Mouse (Mus musculus) NIH3T3 (cell line): ENCODE data around the gene Tdp2.

Experiments used
- DNase-seq: peaks from one replicate; pipeline ENCODE4 v3.0.0-alpha.2; 2012; ENCODE audit warnings: low read depth

Tdp2 gene

GRCm38 (mm10) chr13:24831353-24832130 is at the start of gene Tdp2, which contains the start of gene Acot13:
Gene Tdp2 (plus strand): TSS chr13:24831679.
Gene Acot13 (minus strand): TSS chr13:24831540.
- DNase-seq: peak; percentile 97

GRCm38 (mm10) chr13:24781916-24782315 is 49.6 kb upstream of the Tdp2 start:
- DNase-seq: peak; percentile 62

- DNase-seq: no peak
Measured at GRCm38 (mm10) chr13:24786014-24786490, 45.4 kb upstream of the Tdp2 start.

- DNase-seq: no peak
Measured at GRCm38 (mm10) chr13:24787477-24787876, 44.0 kb upstream of the Tdp2 start.

GRCm38 (mm10) chr13:24791349-24791748 is 40.1 kb upstream of the Tdp2 start:
- peak; percentile 78 for DNase-seq

DNA sequence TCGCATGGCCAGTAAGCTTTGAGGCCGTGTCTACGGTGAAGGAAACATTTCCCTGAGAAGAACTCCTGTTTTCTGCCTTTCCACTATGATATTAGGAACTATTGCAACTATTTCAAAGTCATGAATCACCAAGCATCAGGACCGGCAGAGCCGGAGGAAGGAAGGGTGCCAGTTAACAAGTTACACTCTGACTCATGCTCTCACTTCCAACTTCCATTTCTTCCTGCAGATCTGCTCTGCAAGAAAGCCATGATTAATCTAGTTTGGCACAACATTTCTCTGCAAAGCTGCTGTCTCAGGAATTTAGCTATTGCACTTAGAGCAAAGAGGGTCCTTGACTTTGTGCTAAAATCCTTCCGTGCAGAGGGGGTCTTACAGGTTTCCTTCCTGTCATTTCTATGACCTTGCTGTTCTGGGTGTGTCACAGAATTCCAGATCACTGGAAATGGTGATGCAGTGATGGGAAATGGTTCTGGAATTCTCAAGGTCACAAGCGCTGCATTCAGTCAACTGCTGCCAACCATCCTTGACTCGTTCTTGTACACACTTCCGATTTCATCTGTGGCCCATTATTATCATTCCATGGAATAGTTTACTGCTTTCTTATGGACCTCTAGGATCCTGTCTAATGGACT is 39.0 kb upstream of the Tdp2 start:
- peak; percentile 87 for DNase-seq

- DNase-seq: no peak
Measured at GRCm38 (mm10) chr13:24798686-24799085, 32.8 kb upstream of the Tdp2 start.

DNA sequence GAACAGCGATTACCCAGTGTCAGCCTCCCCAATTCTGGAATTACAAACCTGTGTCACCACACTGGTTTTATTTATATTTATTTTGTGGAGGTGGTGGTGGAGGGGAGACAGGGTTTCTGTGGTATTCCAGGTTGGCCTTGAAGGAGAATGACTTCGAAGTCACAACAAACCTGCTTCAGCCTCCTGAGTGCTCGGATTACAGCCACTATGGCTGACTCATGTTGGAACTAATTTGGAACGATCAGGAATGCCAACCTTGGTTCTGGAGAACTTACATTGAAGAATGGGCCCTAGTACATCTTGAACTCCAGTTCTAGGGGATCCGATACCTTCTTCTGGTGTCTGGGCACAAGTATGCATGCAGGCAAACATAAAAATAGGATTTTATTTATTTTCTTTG is 32.1 kb upstream of the Tdp2 start:
- DNase-seq: peak; percentile 23

- peak; percentile 48 for DNase-seq
Measured at GRCm38 (mm10) chr13:24799925-24800673, 31.4 kb upstream of the Tdp2 start.

DNA sequence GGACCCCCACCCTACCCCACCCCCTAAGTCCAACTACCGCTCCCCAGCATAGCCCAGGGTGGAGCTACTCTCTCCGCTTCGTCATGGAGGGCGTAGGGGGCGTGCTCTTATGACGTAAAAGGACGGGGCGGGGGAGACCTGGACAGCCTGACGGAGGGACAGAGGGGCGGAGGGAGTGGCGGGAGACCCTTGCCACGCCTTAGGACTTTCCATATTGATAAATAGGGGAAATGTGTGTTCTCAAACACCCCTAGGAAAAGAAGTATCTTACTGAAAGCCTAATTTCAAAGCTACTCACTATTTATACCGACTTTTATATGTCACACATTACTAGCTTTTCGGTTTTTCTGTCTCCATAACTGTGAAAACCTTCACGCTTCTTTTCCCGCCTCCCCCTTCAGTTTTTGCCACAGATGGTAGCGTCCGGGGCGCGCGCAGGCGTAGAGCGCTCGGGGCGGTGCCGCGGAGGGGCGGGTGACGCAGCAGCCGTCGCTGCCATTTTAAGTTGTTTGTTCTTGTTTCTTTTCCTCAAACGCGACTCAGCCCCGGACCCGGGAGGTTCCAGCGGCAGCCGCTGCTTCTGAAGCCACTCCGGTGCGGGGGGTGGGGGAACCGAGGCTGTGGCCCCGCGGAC is 30.7 kb upstream of the Tdp2 start:
- peak; percentile 95 for DNase-seq

DNA sequence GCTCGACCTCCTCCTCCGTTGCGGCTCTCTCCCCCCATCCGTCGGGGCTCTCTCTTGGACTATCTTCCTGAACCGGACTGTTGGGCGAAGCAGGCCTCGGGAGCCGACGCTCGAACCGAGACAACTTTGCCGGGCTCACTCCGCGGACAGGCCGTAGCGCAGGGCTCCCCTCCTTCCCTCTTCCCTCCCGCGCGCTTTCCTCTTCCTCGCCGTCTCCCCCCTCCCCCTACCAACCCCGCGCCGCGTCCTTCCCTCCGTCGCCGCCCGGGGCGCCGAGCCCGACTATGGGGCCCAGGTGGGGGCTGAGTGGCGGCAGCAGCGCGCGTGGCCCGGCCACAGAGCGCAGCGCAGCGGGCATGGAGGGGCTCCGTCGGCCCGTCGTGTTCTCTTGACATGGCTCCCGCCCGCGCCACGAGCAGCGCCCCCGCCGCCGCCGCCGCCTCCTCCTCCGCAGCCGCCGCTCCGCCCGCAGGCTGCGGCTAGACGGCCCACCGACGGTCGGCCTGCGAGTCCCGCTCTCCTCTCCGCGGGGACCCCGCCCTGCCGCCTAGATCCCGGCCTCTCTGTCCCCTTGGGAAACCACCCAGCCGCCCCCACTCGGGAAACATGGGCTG is 30.1 kb upstream of the Tdp2 start, which contains the start of gene BC005537:
BC005537 (plus strand) TSS at position 350 of the 614 bp plus-strand sequence.
- DNase-seq: peak; percentile 72

DNA sequence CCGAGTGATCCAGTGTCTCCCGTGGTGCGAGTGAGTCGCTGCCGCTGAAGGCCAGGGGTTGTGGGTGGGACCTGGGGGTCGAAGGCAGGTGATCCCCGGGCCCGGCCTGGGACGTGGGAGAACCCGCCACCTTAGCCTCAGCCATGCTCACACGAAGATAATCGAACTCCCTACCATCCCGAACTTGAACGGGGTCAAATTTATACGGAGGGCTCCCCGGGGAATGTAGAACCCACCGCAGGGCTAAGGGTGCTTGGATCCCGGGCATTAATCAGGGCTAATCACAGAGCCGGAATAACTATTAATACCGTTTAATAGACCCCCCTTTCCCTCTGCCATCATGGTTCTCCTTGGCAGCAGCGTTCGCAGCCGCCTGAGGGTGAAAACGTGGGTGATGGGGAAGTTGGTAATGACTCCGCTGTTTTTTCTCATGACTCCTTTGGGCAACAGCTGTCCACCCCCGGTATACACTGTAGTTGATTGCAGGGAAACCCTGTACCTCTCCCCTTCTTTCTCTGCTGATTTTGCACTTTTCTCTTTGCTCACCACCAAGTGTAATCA is 29.3 kb upstream of the Tdp2 start:
- DNase-seq: peak; percentile 55

GRCm38 (mm10) chr13:24803196-24803595 is 28.3 kb upstream of the Tdp2 start:
- DNase-seq: no peak

DNA sequence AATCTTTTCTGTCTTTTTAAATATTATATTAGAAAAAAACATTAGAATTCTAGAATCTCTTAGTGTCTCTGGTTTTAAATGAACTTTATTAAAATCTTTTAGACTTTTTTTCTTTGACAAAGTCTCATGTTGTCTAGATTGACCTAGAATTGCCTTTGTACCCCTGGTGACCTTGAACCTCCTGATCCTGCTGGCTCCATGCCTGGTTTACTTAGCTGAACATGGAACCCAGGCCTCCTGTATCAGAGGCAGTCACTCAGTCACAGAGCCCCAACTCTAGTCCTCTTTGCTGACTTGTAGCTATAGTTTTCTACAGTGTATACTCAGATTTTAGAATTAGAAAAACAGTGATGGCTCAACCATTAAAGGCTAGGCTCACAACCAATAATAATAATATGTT is 25.4 kb upstream of the Tdp2 start:
- no peak for DNase-seq

DNA sequence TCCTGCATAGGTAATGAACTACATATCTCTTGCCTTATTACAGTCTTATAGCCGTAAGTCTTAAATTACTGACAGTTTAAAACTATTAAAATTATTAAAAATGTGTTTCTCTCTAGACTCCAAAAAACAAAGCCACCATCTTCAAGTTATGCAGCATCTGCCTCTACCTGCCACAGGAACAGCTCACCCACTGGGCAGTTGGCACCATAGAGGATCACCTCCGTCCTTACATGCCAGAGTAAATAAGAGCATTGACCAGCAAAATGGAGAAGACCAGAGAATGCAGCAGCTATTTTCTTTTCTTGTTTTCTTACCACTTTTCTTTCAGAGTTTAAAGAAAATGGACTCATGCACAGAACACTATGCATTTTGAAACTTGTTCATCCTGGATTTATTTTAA is 19.0 kb upstream of the Tdp2 start:
- DNase-seq: no peak

DNA sequence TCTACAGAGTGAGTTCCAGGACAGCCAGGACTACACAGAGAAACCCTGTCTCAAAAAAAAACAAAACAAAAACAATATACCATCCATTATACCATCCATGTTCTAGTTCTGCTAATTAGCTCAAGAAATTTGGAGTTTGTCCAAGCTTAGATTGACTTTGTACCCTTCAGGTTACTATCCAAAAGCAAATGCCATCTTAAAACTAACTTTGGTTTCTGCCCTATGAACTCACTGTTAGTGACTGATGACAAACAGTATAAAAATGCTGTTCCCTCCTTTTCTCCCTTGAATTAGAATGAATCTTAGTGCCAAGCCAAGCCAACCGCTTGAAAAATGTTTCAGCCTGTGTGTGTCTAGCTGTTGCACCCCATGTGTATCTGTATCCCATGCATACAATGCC is 16.9 kb upstream of the Tdp2 start:
- DNase-seq: no peak

DNA sequence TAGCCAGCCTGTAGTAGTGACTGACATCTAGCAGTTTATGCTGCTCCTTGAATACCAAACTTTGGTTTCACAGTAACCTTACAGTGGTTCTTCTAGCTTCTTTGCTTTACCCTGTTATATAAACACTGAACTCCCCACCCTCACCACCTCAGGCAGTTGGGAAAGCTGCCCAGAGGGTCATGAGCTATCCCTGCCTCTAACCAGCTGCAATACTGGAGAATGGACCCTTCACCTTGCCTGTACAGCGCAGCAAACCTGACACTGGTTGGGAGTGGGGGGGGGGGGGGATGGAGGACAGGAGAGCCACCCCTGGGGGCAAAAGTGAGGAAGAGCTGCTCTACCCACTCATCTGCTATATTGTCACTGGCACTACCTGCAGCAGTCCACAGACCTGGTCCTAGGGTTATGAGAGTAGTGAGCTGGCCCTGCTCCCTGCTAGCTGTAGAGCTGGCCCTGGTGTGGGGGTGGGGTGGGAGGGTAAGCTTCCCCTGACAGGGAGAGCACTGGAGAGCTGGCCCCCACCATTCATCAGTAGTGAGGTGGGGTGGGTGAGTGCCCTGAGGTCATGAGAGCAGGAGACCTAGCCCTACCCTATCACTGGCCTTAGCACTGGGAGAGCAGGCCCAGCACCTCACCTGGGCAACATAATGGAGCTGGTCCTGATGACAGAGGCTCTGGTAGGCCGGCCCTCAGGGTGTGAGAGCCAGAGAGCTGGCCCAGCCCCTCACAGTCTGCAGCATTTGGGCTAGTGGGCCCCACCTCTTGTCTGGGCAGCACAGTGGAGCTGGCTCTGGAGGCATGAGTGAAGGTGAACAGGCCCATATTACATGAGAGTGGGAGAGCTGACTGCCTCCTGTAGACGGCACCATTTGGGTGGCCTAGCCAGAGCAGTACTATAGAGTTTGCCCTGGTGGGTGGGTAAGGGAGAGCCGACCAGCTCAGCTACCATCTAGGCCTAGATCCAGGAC is 15.1 kb upstream of the Tdp2 start:
- DNase-seq: peak; percentile 37

GRCm38 (mm10) chr13:24819931-24820330 is 11.5 kb upstream of the Tdp2 start:
- DNase-seq: no peak

- peak; percentile 70 for DNase-seq
Measured at GRCm38 (mm10) chr13:24822663-24823343, 8.7 kb upstream of the Tdp2 start.
